Mouse (Mus musculus) myocyte (in vitro differentiated cells): ENCODE measurements around the gene Atp2b2. TPM values are rescaled to one million over a fixed set of nuclear protein-coding genes. Genes with fewer than 3 reads are reported as not detected.

Source experiments
- H3K27me3 ChIP-seq: one replicate; pipeline ENCODE4 v1.6.1; 2011; ENCODE audit not compliant: control insufficient read depth, insufficient read depth, insufficient read length
- H3K36me3 ChIP-seq: one replicate; pipeline ENCODE4 v1.6.1; 2011; ENCODE audit not compliant: control insufficient read depth, insufficient read depth
- H3K4me2 ChIP-seq: one replicate; pipeline ENCODE4 v1.6.1; 2011; ENCODE audit warnings: low read depth, control low read depth
- H3K4me3 ChIP-seq: one replicate; pipeline ENCODE4 v1.5.1; 2011; ENCODE audit warnings: mild to moderate bottlenecking, control low read depth, moderate library complexity
- H3K79me2 ChIP-seq: one replicate; pipeline ENCODE4 v1.6.1; 2011; ENCODE audit not compliant: control insufficient read depth, insufficient read depth
- H3ac ChIP-seq: one replicate; pipeline ENCODE4 v1.6.1; 2011; ENCODE audit not compliant: control insufficient read depth, insufficient read length
- CEBPB ChIP-seq: IDR thresholded peaks from 2 replicates; pipeline ENCODE4 v1.6.1; 2011; ENCODE audit warnings: mild to moderate bottlenecking, moderate library complexity; ENCODE audit not compliant: poor library complexity, insufficient read depth, severe bottlenecking
- E2F4 ChIP-seq: IDR thresholded peaks from one replicate; pipeline ENCODE4 v1.6.1; 2011; ENCODE audit warnings: mild to moderate bottlenecking, control low read depth, moderate library complexity; ENCODE audit not compliant: insufficient read depth
- MAX ChIP-seq: IDR thresholded peaks from one replicate; pipeline ENCODE4 v1.6.1; 2011; ENCODE audit warnings: low read depth, mild to moderate bottlenecking, control low read depth
- MYOD1 ChIP-seq, 3 experiments: IDR thresholded peaks; one replicate each; pipeline ENCODE4 v1.6.1; 2011; ENCODE audit warnings: control low read depth in 2 of 3, low read depth in 2 of 3, mild to moderate bottlenecking in 2 of 3, moderate library complexity in 1 of 3; ENCODE audit not compliant: insufficient read length in 2 of 3, control insufficient read depth in 1 of 3
- MYOG ChIP-seq, 3 experiments: IDR thresholded peaks; one replicate each; pipeline ENCODE4 v1.6.1; 2011; ENCODE audit warnings: control low read depth in 2 of 3, low read depth in 2 of 3, mild to moderate bottlenecking in 2 of 3; ENCODE audit not compliant: insufficient read length in 2 of 3, control insufficient read depth in 1 of 3, insufficient read depth in 1 of 3
- POLR2A ChIP-seq: IDR thresholded peaks from one replicate; pipeline ENCODE4 v1.6.1; 2011; ENCODE audit warnings: low read depth, mild to moderate bottlenecking, control low read depth, moderate library complexity; ENCODE audit not compliant: insufficient read length
- POLR2AphosphoS2 ChIP-seq: IDR thresholded peaks from one replicate; pipeline ENCODE4 v1.6.1; 2011; ENCODE audit warnings: low read depth, control low read depth; ENCODE audit not compliant: insufficient read length
- REST ChIP-seq: IDR thresholded peaks from one replicate; pipeline ENCODE4 v1.6.1; 2011; ENCODE audit warnings: mild to moderate bottlenecking, control low read depth, moderate library complexity; ENCODE audit not compliant: insufficient read depth, insufficient read length
- SRF ChIP-seq: IDR thresholded peaks from one replicate; pipeline ENCODE4 v1.6.1; 2011; ENCODE audit warnings: low read depth; ENCODE audit not compliant: control insufficient read depth, insufficient read length
- TCF12 ChIP-seq: IDR thresholded peaks from one replicate; pipeline ENCODE4 v1.6.1; 2011; ENCODE audit warnings: mild to moderate bottlenecking, control low read depth; ENCODE audit not compliant: poor library complexity, insufficient read depth, severe bottlenecking
- TCF3 ChIP-seq: IDR thresholded peaks from one replicate; pipeline ENCODE4 v1.6.1; 2011; ENCODE audit warnings: low read depth, control low read depth; ENCODE audit not compliant: insufficient read length
- USF1 ChIP-seq: IDR thresholded peaks from one replicate; pipeline ENCODE4 v1.6.1; 2011; ENCODE audit warnings: low read depth, mild to moderate bottlenecking, control low read depth, moderate library complexity
- polyA plus RNA-seq: library from polyadenylated mRNA; unstranded; fragments of >200 nt; fragmentation: generic; extraction: Trizol; gene quantifications from one replicate; pipeline ENCODE4 v1.2.1, GENCODE M21; 2012; ENCODE audit warnings: missing spikeins

Gene Atp2b2
- polyA plus RNA-seq, 1 experiment: not detected

- H3K36me3 ChIP-seq: no peaks in the 10 kb centered on the region
Observed at GRCm38 (mm10) chr6:113936811-113937508, 105.5 kb downstream of the Atp2b2 start.

GRCm38 (mm10) chr6:113936111-113936510, 106.3 kb downstream of the Atp2b2 start:
- Histone ChIP-seq H3K4me2 (no peak overlapping the region), H3ac (no peak overlapping the region), H3K27me3 (peaks cover 27% of the 10 kb centered on the region), H3K36me3 (no peaks in the 10 kb centered on the region), H3K4me3 (no peak overlapping the region), H3K79me2 (no peaks in the 10 kb centered on the region)
- no peak for TF ChIP-seq CEBPB
- TF ChIP-seq TCF12: no peak
- TF ChIP-seq POLR2AphosphoS2: no peak
- no peak for TF ChIP-seq SRF
- no peak for TF ChIP-seq REST
- no peak for TF ChIP-seq E2F4
- no peak for TF ChIP-seq TCF3
- no peak for TF ChIP-seq MAX
- no peak for TF ChIP-seq MYOG (IDR thresholded peaks at IDR 0.05; ENCODE audit: control insufficient read depth in 1 of 3, insufficient read depth in 1 of 3, insufficient read length in 2 of 3, low read depth in 2 of 3)
- no peak for TF ChIP-seq USF1
- no peak for TF ChIP-seq MYOD1 (IDR thresholded peaks at IDR 0.05; ENCODE audit: control insufficient read depth in 1 of 3, insufficient read length in 2 of 3, low read depth in 2 of 3)
- no peak for TF ChIP-seq POLR2A

More at GRCm38 (mm10) chr6:113936811-113937508, 105.5 kb downstream of the Atp2b2 start:
- Histone ChIP-seq H3K27me3 (peaks cover 25% of the 10 kb centered on the region), H3ac (no peak overlapping the region), H3K4me3 (no peak overlapping the region), H3K4me2 (no peak overlapping the region), H3K79me2 (no peaks in the 10 kb centered on the region)
- TF ChIP-seq MYOD1 (IDR thresholded peaks at IDR 0.05; ENCODE audit: control insufficient read depth in 1 of 3, insufficient read length in 2 of 3, low read depth in 2 of 3) (no peak), USF1 (no peak), CEBPB (no peak), MYOG (IDR thresholded peaks at IDR 0.05; ENCODE audit: control insufficient read depth in 1 of 3, insufficient read depth in 1 of 3, insufficient read length in 2 of 3, low read depth in 2 of 3) (no peak), TCF12 (no peak), E2F4 (no peak), REST (no peak), TCF3 (no peak)

GRCm38 (mm10) chr6:113934692-113935091, 107.7 kb downstream of the Atp2b2 start:
- H3ac ChIP-seq: no peak overlapping the region
- H3K36me3 ChIP-seq: no peaks in the 10 kb centered on the region
- no peak overlapping the region for H3K4me2 ChIP-seq
- no peak for TF ChIP-seq TCF12
- TF ChIP-seq TCF3: no peak
- TF ChIP-seq MYOD1 (IDR thresholded peaks at IDR 0.05; ENCODE audit: control insufficient read depth in 1 of 3, insufficient read length in 2 of 3, low read depth in 2 of 3): no peak
- TF ChIP-seq POLR2AphosphoS2: no peak
- no peak for TF ChIP-seq SRF
- no peak for TF ChIP-seq USF1
- TF ChIP-seq E2F4: no peak
- TF ChIP-seq MYOG (IDR thresholded peaks at IDR 0.05; ENCODE audit: control insufficient read depth in 1 of 3, insufficient read depth in 1 of 3, insufficient read length in 2 of 3, low read depth in 2 of 3): no peak
- TF ChIP-seq MAX: no peak
- no peak for TF ChIP-seq CEBPB
- TF ChIP-seq POLR2A: no peak
- TF ChIP-seq REST: no peak
- no peak overlapping the region for H3K4me3 ChIP-seq
- peaks cover 24% of the 10 kb centered on the region for H3K27me3 ChIP-seq
- no peaks in the 10 kb centered on the region for H3K79me2 ChIP-seq

DNA sequence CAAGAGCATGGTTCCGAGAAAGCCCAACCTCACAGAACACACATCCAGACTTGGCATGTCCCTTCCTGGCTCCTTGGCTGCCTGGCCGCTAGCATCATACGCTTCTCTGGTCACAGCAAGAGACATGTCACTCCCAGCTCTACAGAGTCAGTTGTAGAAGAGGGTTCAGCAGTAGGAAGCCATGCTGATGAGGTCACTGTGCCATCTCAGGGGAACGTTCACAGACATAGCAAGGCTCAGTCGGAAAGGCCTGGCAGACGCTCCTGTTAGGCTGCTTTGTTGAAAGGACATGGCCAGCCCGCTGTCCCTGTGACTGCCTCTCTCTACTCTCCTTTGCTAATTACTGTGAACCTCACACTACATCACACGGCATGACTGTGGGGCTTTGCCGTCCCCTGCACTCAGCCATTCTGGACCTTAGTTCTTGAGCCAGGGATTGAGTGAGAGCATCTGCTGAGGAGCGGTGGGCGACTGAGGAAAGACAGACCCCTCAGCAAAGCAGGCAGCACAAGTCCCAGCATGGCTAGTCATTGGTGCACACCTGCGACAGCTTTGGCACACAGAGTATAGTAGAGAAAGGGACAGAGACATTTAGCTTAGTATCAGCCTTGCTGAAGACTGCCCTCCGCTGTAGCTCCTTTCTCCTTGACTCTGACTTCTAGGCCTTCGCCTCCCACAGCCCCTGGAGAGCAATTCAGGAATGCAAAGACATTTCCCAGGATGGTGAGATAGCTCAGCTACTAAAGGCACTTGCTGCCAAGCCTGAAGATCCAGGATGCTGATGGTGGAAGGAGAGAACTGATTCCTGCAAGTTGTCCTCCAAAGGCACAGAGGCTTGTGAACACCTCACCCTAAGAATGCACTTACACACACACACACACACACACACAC, 108.9 kb downstream of the Atp2b2 start:
- TF ChIP-seq POLR2AphosphoS2: no peak
- TF ChIP-seq POLR2A: no peak
- no peak for TF ChIP-seq REST
- no peak for TF ChIP-seq MAX
- TF ChIP-seq CEBPB: no peak
- no peak for TF ChIP-seq MYOG (IDR thresholded peaks at IDR 0.05; ENCODE audit: control insufficient read depth in 1 of 3, insufficient read depth in 1 of 3, insufficient read length in 2 of 3, low read depth in 2 of 3)
- TF ChIP-seq TCF3: no peak
- no peak for TF ChIP-seq USF1
- no peak for TF ChIP-seq SRF
- TF ChIP-seq TCF12: no peak
- TF ChIP-seq E2F4: no peak
- no peak for TF ChIP-seq MYOD1 (IDR thresholded peaks at IDR 0.05; ENCODE audit: control insufficient read depth in 1 of 3, insufficient read length in 2 of 3, low read depth in 2 of 3)
- Histone ChIP-seq H3K4me3 (no peak overlapping the region), H3K79me2 (no peaks in the 10 kb centered on the region), H3K4me2 (no peak overlapping the region), H3K27me3 (peaks cover 19% of the 10 kb centered on the region), H3K36me3 (no peaks in the 10 kb centered on the region), H3ac (no peak overlapping the region)
